Mouse (Mus musculus) neutrophil, adult 65 days (primary cell): ENCODE data around the gene Cdt1. TPM values are rescaled to one million over a fixed set of nuclear protein-coding genes. Genes with fewer than 3 reads are reported as not detected.

Experiments
- total RNA-seq: library from RNA; stranded (reverse); gene quantifications from 2 replicates; pipeline ENCODE4 v1.2.4, GENCODE M21; 2023

The Cdt1 gene
- total RNA-seq = 56.1 and 75.3 TPM in 2 replicates

GRCm38 (mm10) chr8:122567361-122568108 lies at the start of gene Cdt1:
Cdt1 (plus strand) TSS chr8:122568015.

GRCm38 (mm10) chr8:122551265-122552051 lies 16.4 kb upstream of the Cdt1 start, which contains the start of gene Piezo1:
Piezo1 (minus strand) TSS chr8:122551329.

GRCm38 (mm10) chr8:122576648-122577022 lies 8.8 kb downstream of the Cdt1 start, which contains the start of gene Aprt:
Aprt (minus strand) TSS chr8:122576909.

GRCm38 (mm10) chr8:122611295-122612133 lies 43.7 kb downstream of the Cdt1 start, which contains the start of the genes Galns and Trappc2l:
Galns (minus strand) TSS chr8:122611463.
Trappc2l (plus strand) TSS chr8:122611640.

GRCm38 (mm10) chr8:122622727-122623126 lies 54.9 kb downstream of the Cdt1 start, which contains the start of gene Pabpn1l:
Pabpn1l (minus strand) TSS chr8:122622739.

Other genes starting within 250 kb of the Cdt1 start
- not detected in 2 replicates for gene Trhr2, start 207.3 kb upstream of the Cdt1 start, total RNA-seq
- gene Zc3h18, start 191.4 kb upstream of the Cdt1 start, total RNA-seq = 47.4 and 75.2 TPM in 2 replicates
- gene Il17c, start 146.0 kb upstream of the Cdt1 start, total RNA-seq = 0.98 TPM in 1 of 2 replicates, not detected in the other
- gene Cyba, start 135.1 kb upstream of the Cdt1 start, total RNA-seq = 796 and 813 TPM in 2 replicates
- 8.7 and 10.0 TPM in 2 replicates for gene Mvd, start 124.6 kb upstream of the Cdt1 start, total RNA-seq
- not detected in 2 replicates for gene Snai3, start 107.3 kb upstream of the Cdt1 start, total RNA-seq
- 47.1 and 54.5 TPM in 2 replicates for gene Rnf166, start 92.0 kb upstream of the Cdt1 start, total RNA-seq
- 13.2 and 15.3 TPM in 2 replicates for gene Ctu2, start 91.9 kb upstream of the Cdt1 start, total RNA-seq
- 24.0 and 38.7 TPM in 2 replicates for gene Piezo1, start 16.7 kb upstream of the Cdt1 start, total RNA-seq
- gene Aprt, start 8.9 kb downstream of the Cdt1 start, total RNA-seq = 160 and 176 TPM in 2 replicates
- 74.4 and 111 TPM in 2 replicates for gene Galns, start 43.4 kb downstream of the Cdt1 start, total RNA-seq
- 38.8 and 41.0 TPM in 2 replicates for gene Trappc2l, start 43.6 kb downstream of the Cdt1 start, total RNA-seq
- gene Pabpn1l, start 54.7 kb downstream of the Cdt1 start, total RNA-seq = not detected in 2 replicates
- 13.8 and 15.5 TPM in 2 replicates for gene Cbfa2t3, start 131.1 kb downstream of the Cdt1 start, total RNA-seq
- 3.9 and 7.3 TPM in 2 replicates for gene Acsf3, start 207.5 kb downstream of the Cdt1 start, total RNA-seq